Mouse (Mus musculus) layer of hippocampus, adult 18-20 months (tissue): ENCODE measurements at regions not wholly inside any gene's neighbourhood (a gene's known extent, or its start where the extent isn't known, plus 50 kb on each side); places are given as distances from the start of the nearest gene placed in this dataset.

ENCODE experiments used
- DNase-seq, 2 experiments: peaks; one replicate each; pipeline ENCODE4 v3.0.0; 2022; ENCODE audit warnings: low spot score in 2 of 2

- peak in 1 of 2 experiments; percentile 28 for DNase-seq
These were observed 253.4 kb upstream of the Hnrnpa3 start for GRCm38 (mm10) chr2:75405524-75406214.

- no peak for DNase-seq
These were observed 252.2 kb upstream of the Hnrnpa3 start for GRCm38 (mm10) chr2:75406721-75407455.

GRCm38 (mm10) chr2:75407560-75407959 is 251.5 kb upstream of the Hnrnpa3 start:
- peak; percentile 54 to 76 for DNase-seq

- DNase-seq = no peak
These were observed 251.0 kb upstream of the Hnrnpa3 start for GRCm38 (mm10) chr2:75408016-75408415.

GRCm38 (mm10) chr2:75409806-75410205 is 249.3 kb upstream of the Hnrnpa3 start:
- no peak for DNase-seq

- DNase-seq = no peak
These were observed 246.3 kb upstream of the Hnrnpa3 start for GRCm38 (mm10) chr2:75412735-75413134.

- no peak for DNase-seq
These were observed 240.4 kb upstream of the Hnrnpa3 start for GRCm38 (mm10) chr2:75418689-75419088.

- no peak for DNase-seq
These were observed 239.9 kb upstream of the Hnrnpa3 start for GRCm38 (mm10) chr2:75419142-75419541.

- no peak for DNase-seq
These were observed 236.0 kb upstream of the Hnrnpa3 start for GRCm38 (mm10) chr2:75422798-75423685.

- no peak for DNase-seq
These were observed 235.2 kb upstream of the Hnrnpa3 start for GRCm38 (mm10) chr2:75423872-75424271.

- DNase-seq = no peak
These were observed 234.7 kb upstream of the Hnrnpa3 start for GRCm38 (mm10) chr2:75424363-75424762.

GRCm38 (mm10) chr2:75424911-75425310 is 234.2 kb upstream of the Hnrnpa3 start:
- no peak for DNase-seq

GRCm38 (mm10) chr2:75425384-75425783 is 233.7 kb upstream of the Hnrnpa3 start:
- no peak for DNase-seq

- no peak for DNase-seq
These were observed 233.3 kb upstream of the Hnrnpa3 start for GRCm38 (mm10) chr2:75425791-75426190.

GRCm38 (mm10) chr2:75427936-75428458 is 231.1 kb upstream of the Hnrnpa3 start:
- no peak for DNase-seq

GRCm38 (mm10) chr2:75430161-75430940 is 228.7 kb upstream of the Hnrnpa3 start:
- no peak for DNase-seq

- no peak for DNase-seq
These were observed 227.1 kb upstream of the Hnrnpa3 start for GRCm38 (mm10) chr2:75431981-75432380.

GRCm38 (mm10) chr2:75434521-75434920 is 224.5 kb upstream of the Hnrnpa3 start:
- DNase-seq = no peak

- DNase-seq = no peak
These were observed 219.4 kb upstream of the Hnrnpa3 start for GRCm38 (mm10) chr2:75439522-75440230.

- DNase-seq = no peak
These were observed 216.4 kb upstream of the Hnrnpa3 start for GRCm38 (mm10) chr2:75442632-75443031.
